Mouse (Mus musculus) cerebellum, adult 2 months (tissue): Measurements from ENCODE around the gene Pafah2.

ENCODE experiments used
- CTCF ChIP-seq: fragments of 200-500 bp; IDR thresholded peaks from 2 replicates; pipeline ENCODE4 v1.5.1; 2011; ENCODE audit warnings: low read depth, mild to moderate bottlenecking, control low read depth, low read length, moderate library complexity, borderline replicate concordance; ENCODE audit not compliant: insufficient read depth
- POLR2A ChIP-seq: fragments of 200-500 bp; IDR thresholded peaks from 2 replicates; pipeline ENCODE4 v1.6.1; 2011; ENCODE audit warnings: low read length, control low read depth, borderline replicate concordance; ENCODE audit not compliant: insufficient read depth

DNA sequence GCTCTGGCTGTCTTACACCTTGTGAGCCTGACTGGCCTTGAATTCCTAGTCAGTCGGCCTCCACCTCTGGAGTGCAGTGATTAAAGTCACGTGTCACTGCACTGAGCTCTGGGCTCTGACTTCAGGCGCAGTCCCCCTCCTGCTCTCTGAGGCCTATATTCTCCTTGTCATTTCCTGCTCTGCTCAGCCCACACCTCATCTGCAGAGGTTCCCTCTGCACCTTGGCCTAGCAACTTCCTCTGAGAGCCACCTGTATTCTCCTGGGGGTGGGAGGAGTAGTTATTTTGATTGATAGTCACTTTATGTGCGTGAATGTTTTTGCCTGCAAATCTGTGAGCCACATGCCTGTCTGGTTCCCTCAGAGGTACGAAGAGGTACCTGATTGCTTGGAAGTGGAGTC lies 34.9 kb upstream of the Pafah2 start:
- no peak for TF ChIP-seq CTCF
- TF ChIP-seq POLR2A: no peak
